Mouse (Mus musculus): ENCODE data around the gene Gm21897. TPM values are rescaled to one million over a fixed set of nuclear protein-coding genes. Genes with fewer than 3 reads are reported as not detected.
A peak's percentile ranks its signal among the peaks of the same experiment; 100 is the strongest.

Gene Gm21897
- total and polyA plus RNA-seq, 3 experiments, result not detected

DNA sequence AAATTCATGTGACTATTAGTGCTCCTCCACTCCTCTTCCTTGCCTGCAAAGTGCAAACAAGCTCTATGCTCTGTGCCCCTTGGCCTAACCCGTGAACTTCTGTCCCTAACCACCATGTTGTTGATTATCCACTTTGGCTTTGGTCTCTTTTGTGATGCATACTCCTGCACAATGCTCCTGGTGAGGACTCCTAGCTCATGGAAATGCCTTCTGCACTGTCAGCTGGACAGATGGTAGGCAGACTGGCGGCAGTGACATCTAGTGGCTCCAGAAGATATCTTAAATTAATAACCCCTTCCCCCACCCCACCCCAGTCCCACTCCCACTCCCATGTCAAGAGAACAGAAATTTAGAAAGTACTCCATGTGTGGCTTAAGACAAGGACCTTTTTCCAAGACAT is 35.1 kb downstream of the Gm21897 start:
- H3K4me3 ChIP-seq (replicated peaks in 1 of 3; ENCODE audit: low read depth in 2 of 3, low read length in 2 of 3, poor library complexity in 1 of 3), result no peak overlapping the region
- TF ChIP-seq PAX5 (IDR thresholded peaks at IDR 0.05; ENCODE audit: low read length), result no peak
- TF ChIP-seq RAD21 (IDR thresholded peaks at IDR 0.05; ENCODE audit: low read depth, low read length), result peak; percentile 33
- TF ChIP-seq CHD2 (IDR thresholded peaks at IDR 0.05; ENCODE audit: low read length), result no peak
- TF ChIP-seq SMC3 (IDR thresholded peaks at IDR 0.05; ENCODE audit: low read depth, low read length), result peak; percentile 23
- TF ChIP-seq USF2 (conservative IDR thresholded peaks at IDR 0.05; ENCODE audit: low read depth, low read length), result no peak
- TF ChIP-seq ZKSCAN1 (IDR thresholded peaks at IDR 0.05; ENCODE audit: borderline replicate concordance, low read depth, low read length), result no peak
- no peak for TF ChIP-seq SIN3A (IDR thresholded peaks at IDR 0.05; ENCODE audit: low read length)
- peak in 1 of 2 experiments; percentile 45; a peak in 2 of 4 replicates for TF ChIP-seq CTCF (conservative IDR thresholded peaks at IDR 0.05 in 1 of 2, IDR thresholded peaks at IDR 0.05 in 1 of 2; ENCODE audit: low read depth in 2 of 2, low read length in 2 of 2)
- TF ChIP-seq POLR2AphosphoS2 (IDR thresholded peaks at IDR 0.05; ENCODE audit: low read depth, low read length), result no peak
- no peaks in the 10 kb centered on the region for H3K36me3 ChIP-seq (replicated peaks in 1 of 2; ENCODE audit: control insufficient read depth in 1 of 2, insufficient read depth in 1 of 2, low read length in 1 of 2)
- no peak overlapping the region for H3K9ac ChIP-seq (ENCODE audit: insufficient read depth, low read depth)
- H3K27me3 ChIP-seq (replicated peaks), result no peaks in the 10 kb centered on the region
- DNase-seq (ENCODE audit: extremely low read depth), result peak; percentile 15
- H3K79me2 ChIP-seq (replicated peaks; ENCODE audit: control insufficient read depth, extremely low read depth, insufficient read depth, poor library complexity, severe bottlenecking), result no peaks in the 10 kb centered on the region
- H3K9me3 ChIP-seq (replicated peaks; ENCODE audit: low read length), result no peaks in the 10 kb centered on the region
- H3K27ac ChIP-seq (ENCODE audit: insufficient read depth, low read depth), result no peak overlapping the region
- dilution Hi-C loops (cut with MboI; ENCODE audit: extremely low pct_ligation_motif_present, extremely low pct_unique_long_range_greater_than_20kb, low sequenced_read_pairs) (no loop called here), in situ Hi-C loops (cut with MboI; ENCODE audit: low pct_ligation_motif_present, low pct_unique_long_range_greater_than_20kb, low sequenced_read_pairs) (no loop called here)
- H3K4me2 ChIP-seq (ENCODE audit: insufficient read depth, low read depth, poor library complexity, severe bottlenecking), result no peak overlapping the region
- peaks cover 3 to 15% of the 10 kb centered on the region in 2 experiments; a peak in 3 of 4 replicates for H3K4me1 ChIP-seq (ENCODE audit: control insufficient read depth in 1 of 2, insufficient read depth in 2 of 2)

DNA sequence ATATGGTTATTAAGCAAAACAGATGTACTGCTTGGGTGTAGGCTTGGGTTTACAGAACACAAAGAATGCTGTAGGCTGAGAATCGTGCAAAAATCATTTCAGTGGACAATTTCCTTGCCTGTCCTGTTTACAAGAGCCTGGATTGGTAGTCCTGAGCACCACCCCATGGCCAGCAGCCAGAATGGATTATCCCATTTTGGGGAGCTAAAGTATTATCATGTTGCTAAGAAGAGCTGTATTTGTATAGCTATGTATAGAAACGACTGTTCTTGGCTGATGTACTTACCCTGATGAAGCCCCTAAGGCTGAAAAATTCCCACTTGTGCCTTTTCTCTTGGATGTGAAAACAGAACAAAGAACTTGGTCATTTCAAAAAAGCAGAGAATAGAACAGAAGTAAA is 37.6 kb downstream of the Gm21897 start:
- Histone ChIP-seq H3K4me1 (ENCODE audit: control insufficient read depth in 1 of 2, insufficient read depth in 2 of 2) (peaks cover 3 to 23% of the 10 kb centered on the region in 2 experiments; a peak in 3 of 4 replicates), H3K27ac (ENCODE audit: insufficient read depth, low read depth) (no peak overlapping the region), H3K36me3 (replicated peaks in 1 of 2; ENCODE audit: control insufficient read depth in 1 of 2, insufficient read depth in 1 of 2, low read length in 1 of 2) (no peaks in the 10 kb centered on the region), H3K4me3 (replicated peaks in 1 of 3; ENCODE audit: low read depth in 2 of 3, low read length in 2 of 3, poor library complexity in 1 of 3) (no peak overlapping the region), H3K9me3 (replicated peaks; ENCODE audit: low read length) (no peaks in the 10 kb centered on the region), H3K4me2 (ENCODE audit: insufficient read depth, low read depth, poor library complexity, severe bottlenecking) (no peak overlapping the region), H3K79me2 (replicated peaks; ENCODE audit: control insufficient read depth, extremely low read depth, insufficient read depth, poor library complexity, severe bottlenecking) (no peaks in the 10 kb centered on the region), H3K27me3 (replicated peaks) (no peaks in the 10 kb centered on the region), H3K9ac (ENCODE audit: insufficient read depth, low read depth) (no peak overlapping the region)
- in situ Hi-C loops (cut with MboI; ENCODE audit: low pct_ligation_motif_present, low pct_unique_long_range_greater_than_20kb, low sequenced_read_pairs), result no loop called here
- DNase-seq (ENCODE audit: extremely low read depth), result no peak
- TF ChIP-seq CHD2 (IDR thresholded peaks at IDR 0.05; ENCODE audit: low read length), result no peak
- dilution Hi-C loops (cut with MboI; ENCODE audit: extremely low pct_ligation_motif_present, extremely low pct_unique_long_range_greater_than_20kb, low sequenced_read_pairs), result no loop called here

- DNase-seq (ENCODE audit: extremely low read depth), result no peak
- dilution Hi-C loops (cut with MboI; ENCODE audit: extremely low pct_ligation_motif_present, extremely low pct_unique_long_range_greater_than_20kb, low sequenced_read_pairs), result no loop called here
- peaks cover 3 to 23% of the 10 kb centered on the region in 2 experiments; a peak in 3 of 4 replicates for H3K4me1 ChIP-seq (ENCODE audit: control insufficient read depth in 1 of 2, insufficient read depth in 2 of 2)
- H3K27ac ChIP-seq (ENCODE audit: insufficient read depth, low read depth), result no peak overlapping the region
- no peak overlapping the region for H3K9ac ChIP-seq (ENCODE audit: insufficient read depth, low read depth)
- TF ChIP-seq ETS1 (conservative IDR thresholded peaks at IDR 0.05; ENCODE audit: low read depth, low read length), result no peak
- no peak for TF ChIP-seq JUND (conservative IDR thresholded peaks at IDR 0.05; ENCODE audit: low read depth, low read length)
- TF ChIP-seq JUN (IDR thresholded peaks at IDR 0.05; ENCODE audit: insufficient read depth, low read depth, low read length), result no peak
- no peak for TF ChIP-seq ZKSCAN1 (IDR thresholded peaks at IDR 0.05; ENCODE audit: borderline replicate concordance, low read depth, low read length)
- TF ChIP-seq UBTF (IDR thresholded peaks at IDR 0.05; ENCODE audit: low read depth, low read length), result no peak
- no peak for TF ChIP-seq ZC3H11A (IDR thresholded peaks at IDR 0.05; ENCODE audit: low read depth, low read length)
- no peak for TF ChIP-seq GABPA (IDR thresholded peaks at IDR 0.05; ENCODE audit: insufficient replicate concordance, low read depth, low read length)
- TF ChIP-seq USF1 (IDR thresholded peaks at IDR 0.05; ENCODE audit: low read depth, low read length), result no peak
- no peak overlapping the region for H3K4me3 ChIP-seq (replicated peaks in 1 of 3; ENCODE audit: low read depth in 2 of 3, low read length in 2 of 3, poor library complexity in 1 of 3)
- no peaks in the 10 kb centered on the region for H3K9me3 ChIP-seq (replicated peaks; ENCODE audit: low read length)
- no peaks in the 10 kb centered on the region for H3K36me3 ChIP-seq (replicated peaks in 1 of 2; ENCODE audit: control insufficient read depth in 1 of 2, insufficient read depth in 1 of 2, low read length in 1 of 2)
- H3K4me2 ChIP-seq (ENCODE audit: insufficient read depth, low read depth, poor library complexity, severe bottlenecking), result no peak overlapping the region
- H3K79me2 ChIP-seq (replicated peaks; ENCODE audit: control insufficient read depth, extremely low read depth, insufficient read depth, poor library complexity, severe bottlenecking), result no peaks in the 10 kb centered on the region
- in situ Hi-C loops (cut with MboI; ENCODE audit: low pct_ligation_motif_present, low pct_unique_long_range_greater_than_20kb, low sequenced_read_pairs), result no loop called here
- no peaks in the 10 kb centered on the region for H3K27me3 ChIP-seq (replicated peaks)
Observed at GRCm38 (mm10) chr16:15355339-15355738, 38.1 kb downstream of the Gm21897 start.

All from CH12.LX (cell line).